Mouse (Mus musculus) C2C12 (cell line): ENCODE measurements around the gene Musk.
A peak's percentile ranks its signal among the peaks of the same experiment; 100 is the strongest.

Experiments used
- CTCF ChIP-seq: IDR thresholded peaks from one replicate; pipeline ENCODE4 v1.5.1; 2011; ENCODE audit not compliant: control insufficient read depth, insufficient read depth, insufficient read length
- FOSL1 ChIP-seq: IDR thresholded peaks from one replicate; pipeline ENCODE4 v1.8.0; 2011; ENCODE audit warnings: mild to moderate bottlenecking, low read length; ENCODE audit not compliant: poor library complexity, insufficient read depth, severe bottlenecking
- MAX ChIP-seq: IDR thresholded peaks from one replicate; pipeline ENCODE4 v1.6.1; 2011; ENCODE audit warnings: mild to moderate bottlenecking, control low read depth
- MYOD1 ChIP-seq: IDR thresholded peaks from one replicate; pipeline ENCODE4 v1.6.1; 2011; ENCODE audit warnings: low read depth; ENCODE audit not compliant: control insufficient read depth, insufficient read length
- USF1 ChIP-seq: IDR thresholded peaks from one replicate; pipeline ENCODE4 v1.6.1; 2011; ENCODE audit warnings: low read depth, mild to moderate bottlenecking, control low read depth, moderate library complexity

GRCm38 (mm10) chr4:58373599-58373998 is 87.8 kb downstream of the Musk start:
- no peak for TF ChIP-seq MAX
- TF ChIP-seq USF1 = peak; percentile 47
- no peak for TF ChIP-seq CTCF
- TF ChIP-seq FOSL1 = no peak
- no peak for TF ChIP-seq MYOD1
